Mouse (Mus musculus) intestine, embryonic 14.5 days (tissue): ENCODE measurements around the gene Fam43b. TPM values are rescaled to one million over a fixed set of nuclear protein-coding genes. Genes with fewer than 3 reads are reported as not detected.

Experiments
- ATAC-seq: fragments of 200-750 bp; cut with Nextera tagmentation; replicated peaks from 2 replicates; pipeline ENCODE4 v1.8.0; 2017; ENCODE audit warnings: low read depth, moderate number of reproducible peaks, moderate TSS enrichment, moderate library complexity; ENCODE audit not compliant: low FRiP score, low TSS enrichment
- DNase-seq: peaks from one replicate; pipeline ENCODE4 v3.0.0-alpha.2; 2018; ENCODE audit warnings: low spot score
- H3K27ac ChIP-seq: fragments of 300-500 bp; sonication (generic); 2 replicates; pipeline ENCODE4 v1.5.1; 2014; ENCODE audit warnings: low read depth, mild to moderate bottlenecking, control low read depth
- H3K27me3 ChIP-seq: fragments of 300-500 bp; sonication (generic); replicated peaks from 2 replicates; pipeline ENCODE4 v1.6.1; 2014; ENCODE audit warnings: low read length, control low read depth; ENCODE audit not compliant: control insufficient read depth, insufficient read depth
- H3K36me3 ChIP-seq: fragments of 300-500 bp; sonication (generic); 2 replicates; pipeline ENCODE4 v1.6.1; 2014; ENCODE audit warnings: low read length, control low read depth; ENCODE audit not compliant: control insufficient read depth, insufficient read depth
- H3K4me1 ChIP-seq: fragments of 300-500 bp; sonication (generic); replicated peaks from 2 replicates; pipeline ENCODE4 v1.6.1; 2014; ENCODE audit warnings: low read length, control low read depth, mixed read lengths; ENCODE audit not compliant: control insufficient read depth, insufficient read depth
- H3K4me2 ChIP-seq: fragments of 300-500 bp; sonication (generic); 2 replicates; pipeline ENCODE4 v1.6.1; 2014; ENCODE audit warnings: low read length
- H3K4me3 ChIP-seq: fragments of 300-500 bp; sonication (generic); 2 replicates; pipeline ENCODE4 v1.5.1; 2014; ENCODE audit warnings: low read depth, low read length, control low read depth, mixed read lengths
- H3K9ac ChIP-seq: fragments of 300-500 bp; sonication (generic); 2 replicates; pipeline ENCODE4 v1.6.1; 2014; ENCODE audit warnings: mild to moderate bottlenecking, low read length
- H3K9me3 ChIP-seq: fragments of 300-500 bp; sonication (generic); 2 replicates; pipeline ENCODE4 v1.6.1; 2016; ENCODE audit warnings: low read length, control low read depth; ENCODE audit not compliant: control insufficient read depth
- WGBS: fragments of 180-500 bp; shearing (Covaris S2); extraction: QIAGEN DNeasy Blood & Tissue Kit; methylation state at CpG from one replicate; pipeline ENCODE4 v1.1.7; 2014; 5-methylcytosine and 5-hydroxymethylcytosine counted together
- polyA plus RNA-seq: library from polyadenylated mRNA; unstranded; fragments of >200 nt; fragmentation: Nextera tagmentation; extraction: Ambion mirVana; gene quantifications from 2 replicates; pipeline ENCODE4 v1.2.1, GENCODE M21; 2014

Fam43b gene
- polyA plus RNA-seq, 1 experiment from 2014 or later, result 0.07 TPM

DNA sequence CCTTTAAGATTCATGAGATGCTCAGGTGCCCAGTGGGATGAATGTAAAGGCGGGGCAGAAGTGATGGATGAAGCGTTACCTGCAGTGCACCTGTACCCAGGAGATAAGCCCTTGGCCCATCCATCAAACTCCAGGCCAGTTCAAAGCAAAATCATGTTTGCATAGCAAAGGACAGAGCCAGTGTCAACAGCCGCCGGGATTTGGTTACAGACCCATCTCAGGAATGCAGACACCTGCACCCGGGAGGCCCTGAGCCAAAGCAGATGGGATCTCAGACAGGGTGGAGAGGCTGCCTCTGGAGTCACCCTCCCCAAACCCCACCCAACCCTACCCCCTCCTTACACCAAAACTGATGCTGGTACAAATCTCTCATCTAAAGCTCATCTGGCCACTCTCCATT, 14.7 kb upstream of the Fam43b start:
- Histone ChIP-seq H3K9me3 (no peaks in the 10 kb centered on the region), H3K9ac (no peak overlapping the region), H3K27me3 (0 out of 2 replicates have a peak, but pooled peaks cover 7% of the 10 kb centered on the region), H3K27ac (no peak overlapping the region), H3K4me2 (no peak overlapping the region), H3K36me3 (no peaks in the 10 kb centered on the region), H3K4me3 (no peak overlapping the region), H3K4me1 (peaks cover 10% of the 10 kb centered on the region; the same call in 1 of the 2 replicates)
- ATAC-seq (peak; percentile 60; the same call in 1 of the 2 replicates), DNase-seq (no peak)
- 8% methylated on average over 5 of the region's 5 CpGs for WGBS

DNA sequence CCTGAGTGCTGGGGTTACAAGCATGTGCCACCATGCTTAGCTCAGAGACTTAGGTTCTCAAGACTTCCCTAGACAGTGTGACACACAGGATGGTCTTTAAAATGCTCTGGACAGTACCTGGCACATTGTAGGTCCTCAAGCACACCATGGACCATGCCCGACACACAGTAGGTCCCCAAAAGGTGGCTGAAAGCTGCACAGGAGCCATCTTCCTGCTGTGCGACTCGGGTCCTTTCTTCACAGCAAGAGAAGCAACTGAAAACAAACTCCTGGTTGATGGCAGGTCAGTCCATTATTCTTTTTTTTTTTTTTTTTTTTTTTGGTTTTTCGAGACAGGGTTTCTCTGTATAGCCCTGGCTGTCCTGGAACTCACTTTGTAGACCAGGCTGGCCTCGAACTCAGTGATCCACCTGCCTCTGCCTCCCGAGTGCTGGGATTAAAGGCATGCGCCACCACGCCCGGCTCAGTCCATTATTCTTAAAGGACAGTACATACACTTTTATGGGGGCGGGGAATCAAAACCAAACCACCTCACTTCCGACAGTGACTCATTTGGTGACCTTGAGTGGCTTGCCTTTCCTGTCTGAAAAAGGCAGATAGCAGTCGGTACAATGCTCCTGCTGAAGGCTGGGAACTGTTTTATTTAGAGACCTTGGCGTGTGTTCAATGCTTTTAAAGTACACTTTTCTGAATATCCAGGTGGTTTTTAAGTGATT, 11.3 kb upstream of the Fam43b start:
- WGBS, result 61% methylated on average over 11 of the region's 13 CpGs
- H3K27me3 ChIP-seq, result 0 out of 2 replicates have a peak, but pooled peaks cover 7% of the 10 kb centered on the region
- no peak overlapping the region for H3K9ac ChIP-seq
- H3K9me3 ChIP-seq, result no peaks in the 10 kb centered on the region
- DNase-seq (no peak), ATAC-seq (no peak)
- H3K4me2 ChIP-seq, result no peak overlapping the region
- no peaks in the 10 kb centered on the region for H3K36me3 ChIP-seq
- no peaks in the 10 kb centered on the region for H3K4me1 ChIP-seq
- H3K27ac ChIP-seq, result no peak overlapping the region
- H3K4me3 ChIP-seq, result no peak overlapping the region

DNA sequence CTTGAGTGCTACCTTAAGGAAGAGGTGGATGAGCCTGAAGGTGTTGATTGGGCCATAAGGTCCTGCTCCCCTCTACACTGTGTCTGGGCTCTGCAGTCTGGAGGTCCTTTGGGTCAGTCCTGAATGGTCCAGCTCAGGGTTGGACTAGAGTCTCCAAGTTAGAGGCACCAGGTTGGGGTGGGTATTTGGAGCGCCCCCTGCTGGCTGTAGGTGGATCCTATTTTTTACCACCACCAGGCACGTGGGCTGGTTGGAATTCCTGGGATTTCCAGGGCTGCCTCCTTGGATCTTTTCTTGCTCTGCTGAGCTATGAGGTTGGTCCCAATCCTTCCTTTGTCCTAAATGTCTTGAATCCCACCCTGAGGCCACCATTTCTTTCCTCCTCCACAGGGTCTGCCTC, 8.5 kb upstream of the Fam43b start:
- no peak for ATAC-seq
- no peak overlapping the region for H3K27ac ChIP-seq
- no peak overlapping the region for H3K4me3 ChIP-seq
- H3K36me3 ChIP-seq, result no peaks in the 10 kb centered on the region
- H3K4me2 ChIP-seq, result no peak overlapping the region
- H3K4me1 ChIP-seq, result no peaks in the 10 kb centered on the region
- no peak overlapping the region for H3K9ac ChIP-seq
- WGBS, result 0% methylated on average over 2 of the region's 2 CpGs
- no peak for DNase-seq
- peaks cover 2% of the 10 kb centered on the region; the same call in 1 of the 2 replicates for H3K27me3 ChIP-seq
- H3K9me3 ChIP-seq, result no peaks in the 10 kb centered on the region

DNA sequence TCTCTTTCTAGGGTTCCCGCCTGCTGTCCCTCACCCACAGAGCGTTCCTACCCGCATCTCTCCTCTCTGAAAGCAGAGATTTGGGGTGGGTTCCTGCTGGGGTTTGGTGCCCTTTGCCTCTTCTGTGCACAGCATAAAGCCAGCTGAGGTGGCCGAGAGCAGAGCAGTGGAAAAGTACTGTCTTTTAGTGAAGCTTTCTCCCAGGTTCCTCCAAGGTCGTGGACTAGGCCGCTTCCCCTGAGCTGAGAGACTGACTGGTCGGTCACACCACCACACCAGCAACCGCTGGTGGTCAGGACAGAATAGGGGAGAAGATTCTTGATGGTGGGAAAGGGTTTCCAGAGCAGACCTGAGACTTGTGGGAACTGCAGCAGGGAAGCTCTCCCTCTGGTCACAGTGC, 383 bp upstream of the Fam43b start:
- 0 out of 2 replicates have a peak overlapping the region, but pooled peaks have one; percentile 29 for H3K4me3 ChIP-seq
- no peak overlapping the region for H3K9ac ChIP-seq
- peak overlapping the region; percentile 50 for H3K4me2 ChIP-seq
- no peaks in the 10 kb centered on the region for H3K36me3 ChIP-seq
- H3K27me3 ChIP-seq, result peaks cover 72% of the 10 kb centered on the region
- ATAC-seq, result no peak
- H3K27ac ChIP-seq, result no peak overlapping the region
- no peak for DNase-seq
- peaks cover 6% of the 10 kb centered on the region; the same call in 1 of the 2 replicates for H3K4me1 ChIP-seq
- 8% methylated on average over 8 of the region's 8 CpGs for WGBS
- H3K9me3 ChIP-seq, result no peaks in the 10 kb centered on the region

DNA sequence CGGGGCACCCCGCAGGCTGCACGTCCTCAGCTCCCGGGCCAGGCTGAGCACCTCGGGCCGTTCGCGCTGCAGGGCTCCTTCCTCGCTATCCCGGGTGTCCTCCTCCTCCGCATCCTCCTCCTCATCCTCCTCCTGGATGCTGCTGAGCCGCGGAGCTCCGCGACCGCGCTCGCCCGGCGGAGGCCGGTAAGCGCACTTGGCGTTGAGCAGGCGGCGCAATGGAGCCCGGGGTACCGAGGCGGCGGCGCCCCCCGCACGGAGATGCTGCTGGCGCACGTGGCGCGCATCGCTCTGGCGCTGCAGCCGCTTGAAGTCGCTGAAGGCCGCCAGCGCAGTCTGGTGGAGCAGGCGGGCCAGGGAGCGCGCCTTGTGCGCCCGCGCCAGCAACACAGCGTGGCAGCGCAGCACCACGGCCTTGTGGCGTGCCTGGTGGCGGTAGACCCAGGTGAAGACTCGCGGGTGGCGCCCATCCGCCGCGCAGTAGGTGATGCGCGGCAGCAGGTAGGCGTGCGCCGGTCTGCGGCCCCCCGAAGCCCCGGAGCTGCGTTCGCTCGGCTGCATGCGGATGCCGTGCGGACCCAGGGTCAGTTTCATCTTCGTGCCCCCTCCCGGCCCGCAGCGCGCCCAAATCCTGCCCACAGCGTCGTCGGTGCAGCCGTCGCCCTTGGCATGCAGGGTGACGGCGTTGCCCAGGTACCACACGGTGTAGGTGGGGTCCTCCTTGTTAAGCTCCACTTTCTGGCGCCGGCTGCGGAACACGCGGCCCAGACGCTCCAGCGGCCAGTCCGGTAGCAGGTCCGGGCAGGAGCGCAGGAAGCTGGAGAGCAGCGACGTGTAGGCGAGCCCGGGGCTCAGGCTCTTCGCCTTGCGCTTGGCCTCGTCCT, 999 bp downstream of the Fam43b start:
- H3K9me3 ChIP-seq, result no peaks in the 10 kb centered on the region
- H3K27ac ChIP-seq, result no peak overlapping the region
- WGBS, result under 1% methylated on average over 102 of the region's 103 CpGs
- ATAC-seq (no peak), DNase-seq (no peak)
- H3K4me1 ChIP-seq, result peaks cover 6% of the 10 kb centered on the region; the same call in 1 of the 2 replicates
- H3K4me3 ChIP-seq, result peak overlapping the region; percentile 29
- no peaks in the 10 kb centered on the region for H3K36me3 ChIP-seq
- no peak overlapping the region for H3K9ac ChIP-seq
- H3K4me2 ChIP-seq, result peak overlapping the region; percentile 50
- peaks cover 76% of the 10 kb centered on the region for H3K27me3 ChIP-seq

DNA sequence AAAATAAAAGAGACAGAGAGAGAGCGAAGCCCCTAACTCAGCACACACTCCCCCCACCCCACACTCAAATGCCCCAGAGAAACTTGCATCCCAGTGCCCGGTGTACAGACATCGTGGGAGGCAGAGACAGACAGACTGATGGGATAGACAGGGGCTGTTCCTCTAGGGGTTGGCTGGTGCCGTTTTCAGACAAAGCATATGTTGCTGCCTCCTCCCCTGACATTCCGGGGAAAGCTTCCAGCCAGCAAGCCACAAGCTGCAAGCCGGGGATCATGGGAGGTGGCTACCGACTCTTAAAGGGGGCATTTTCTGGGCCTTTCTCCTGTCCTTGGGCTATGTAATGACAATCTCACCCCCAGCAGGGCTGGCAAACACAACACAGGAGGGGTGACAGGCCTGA, 2.6 kb downstream of the Fam43b start:
- H3K9me3 ChIP-seq, result no peaks in the 10 kb centered on the region
- 67% methylated on average over 7 of the region's 7 CpGs for WGBS
- peaks cover 70% of the 10 kb centered on the region for H3K27me3 ChIP-seq

DNA sequence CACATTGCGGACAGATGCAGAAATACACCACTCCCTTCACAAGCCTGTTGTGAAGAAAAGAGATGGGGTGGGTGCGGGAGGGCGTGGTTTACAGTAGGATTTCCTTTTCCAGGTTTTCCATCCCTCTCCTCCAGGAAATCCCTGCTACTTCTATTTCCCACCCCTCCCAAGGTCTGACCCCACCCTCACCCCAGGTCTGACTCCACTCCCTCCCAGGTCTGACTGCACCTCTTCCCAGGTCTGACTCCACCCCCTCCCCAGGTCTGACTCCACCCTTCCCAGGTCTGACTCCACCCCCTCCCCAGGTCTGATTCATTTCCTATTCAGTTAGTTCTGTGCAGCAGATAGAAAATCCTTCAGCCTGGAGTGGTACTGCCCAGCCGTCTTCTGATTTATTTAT, 12.5 kb downstream of the Fam43b start:
- H3K4me2 ChIP-seq, result no peak overlapping the region
- no peak overlapping the region for H3K27ac ChIP-seq
- no peak for DNase-seq
- no peaks in the 10 kb centered on the region for H3K4me1 ChIP-seq
- no peaks in the 10 kb centered on the region for H3K9me3 ChIP-seq
- H3K27me3 ChIP-seq, result peaks cover 3% of the 10 kb centered on the region; the same call in 1 of the 2 replicates
- ATAC-seq, result no peak; the same call in 1 of the 2 replicates
- H3K36me3 ChIP-seq, result no peaks in the 10 kb centered on the region
- no peak overlapping the region for H3K4me3 ChIP-seq
- H3K9ac ChIP-seq, result no peak overlapping the region
- WGBS, result 52% methylated on average over 4 of the region's 4 CpGs

More for the DNA sequence above, 2.6 kb downstream of the Fam43b start:
- ATAC-seq, result no peak
- DNase-seq, result no peak
- Histone ChIP-seq H3K36me3 (no peaks in the 10 kb centered on the region), H3K4me1 (peaks cover 6% of the 10 kb centered on the region; the same call in 1 of the 2 replicates), H3K4me3 (no peak overlapping the region), H3K4me2 (no peak overlapping the region), H3K27ac (no peak overlapping the region), H3K9ac (no peak overlapping the region)

DNA sequence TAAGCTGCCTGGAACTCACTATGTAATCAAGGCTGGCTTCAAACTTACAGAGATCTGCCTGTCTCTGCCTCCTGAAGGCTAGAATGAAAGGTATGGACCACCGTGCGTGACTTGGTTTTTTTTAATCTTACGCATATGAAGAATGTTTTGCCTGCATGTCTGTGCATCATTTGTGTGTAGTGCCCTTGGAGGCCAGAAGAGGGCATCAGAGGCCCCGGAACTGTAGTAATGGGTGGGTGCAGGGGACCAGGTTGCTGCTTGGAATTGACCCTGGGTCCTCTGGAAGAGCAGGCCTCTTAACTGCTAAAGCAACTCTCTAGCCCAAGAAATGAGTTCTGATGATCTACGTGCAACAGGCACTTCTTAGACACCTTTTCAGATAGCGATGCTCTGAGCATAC, 13.9 kb downstream of the Fam43b start:
- H3K4me3 ChIP-seq, result no peak overlapping the region
- H3K4me1 ChIP-seq, result no peaks in the 10 kb centered on the region
- DNase-seq, result no peak
- H3K36me3 ChIP-seq, result no peaks in the 10 kb centered on the region
- 77% methylated on average over 6 of the region's 6 CpGs for WGBS
- no peak overlapping the region for H3K9ac ChIP-seq
- H3K27me3 ChIP-seq, result peaks cover 3% of the 10 kb centered on the region; the same call in 1 of the 2 replicates
- H3K9me3 ChIP-seq, result no peaks in the 10 kb centered on the region
- ATAC-seq, result no peak
- no peak overlapping the region for H3K4me2 ChIP-seq
- no peak overlapping the region for H3K27ac ChIP-seq
